Mouse (Mus musculus) stomach, postnatal 0 days (tissue): Measurements from ENCODE around the gene Qsox1. TPM values are rescaled to one million over a fixed set of nuclear protein-coding genes. Genes with fewer than 3 reads are reported as not detected.

ENCODE experiments used
- ATAC-seq: fragments of 200-750 bp; cut with Nextera tagmentation; 2 replicates; pipeline ENCODE4 v1.8.0; 2017; ENCODE audit not compliant: low FRiP score, low TSS enrichment
- DNase-seq: peaks from one replicate; pipeline ENCODE4 v3.0.0-alpha.2; 2016; ENCODE audit warnings: low spot score
- H3K27ac ChIP-seq: fragments of 300-500 bp; sonication (generic); replicated peaks from 2 replicates; pipeline ENCODE4 v1.5.1; 2014; ENCODE audit warnings: mild to moderate bottlenecking, control low read depth
- H3K27me3 ChIP-seq: fragments of 300-500 bp; sonication (generic); 2 replicates; pipeline ENCODE4 v1.6.1; 2014; ENCODE audit warnings: low read length; ENCODE audit not compliant: control insufficient read depth, insufficient read depth
- H3K36me3 ChIP-seq: fragments of 300-500 bp; sonication (generic); 2 replicates; pipeline ENCODE4 v1.6.1; 2014; ENCODE audit warnings: low read length, mixed read lengths; ENCODE audit not compliant: control insufficient read depth, insufficient read depth
- H3K4me1 ChIP-seq: fragments of 300-500 bp; sonication (generic); replicated peaks from 2 replicates; pipeline ENCODE4 v1.6.1; 2014; ENCODE audit warnings: antibody characterized with exemption; ENCODE audit not compliant: control insufficient read depth, insufficient read depth
- H3K4me2 ChIP-seq: fragments of 300-500 bp; sonication (generic); replicated peaks from 2 replicates; pipeline ENCODE4 v1.6.1; 2014; ENCODE audit warnings: low read depth, mild to moderate bottlenecking, control low read depth, moderate library complexity
- H3K4me3 ChIP-seq: fragments of 300-500 bp; sonication (generic); 2 replicates; pipeline ENCODE4 v1.5.1; 2014; ENCODE audit warnings: low read depth, low read length, control low read depth
- H3K9ac ChIP-seq: fragments of 300-500 bp; sonication (generic); 2 replicates; pipeline ENCODE4 v1.6.1; 2014; ENCODE audit warnings: mild to moderate bottlenecking, low read length, control low read depth, mixed read lengths
- H3K9me3 ChIP-seq: fragments of 300-500 bp; sonication (generic); 2 replicates; pipeline ENCODE4 v1.6.1; 2016; ENCODE audit warnings: low read length; ENCODE audit not compliant: control insufficient read depth
- CTCF ChIP-seq: IDR thresholded peaks from 2 replicates; pipeline ENCODE4 v1.5.1; 2016; ENCODE audit warnings: antibody characterized with exemption, low read depth, mild to moderate bottlenecking, moderate library complexity
- EP300 ChIP-seq: optimal IDR thresholded peaks from 2 replicates; pipeline ENCODE3; 2016; ENCODE audit warnings: antibody characterized with exemption
- WGBS: fragments of 180-500 bp; shearing (Covaris S2); extraction: QIAGEN DNeasy Blood & Tissue Kit; methylation state at CpG from one replicate; pipeline ENCODE4 v1.1.7; 2014; 5-methylcytosine and 5-hydroxymethylcytosine counted together
- polyA plus RNA-seq: library from polyadenylated mRNA; unstranded; fragments of >200 nt; fragmentation: Nextera tagmentation; extraction: Ambion mirVana; gene quantifications from 2 replicates; pipeline ENCODE4 v1.2.1, GENCODE M21; 2015

Gene Qsox1
- polyA plus RNA-seq, 1 experiment from 2014 or later: 95.7 TPM

- no peak for DNase-seq
- no peak for TF ChIP-seq EP300
- TF ChIP-seq CTCF: no peak
- no peak overlapping the region for H3K4me2 ChIP-seq
- H3K36me3 ChIP-seq: no peaks in the 10 kb centered on the region
- no peak overlapping the region for H3K4me3 ChIP-seq
- H3K27ac ChIP-seq: no peak overlapping the region
- 81% methylated on average over 4 of the region's 4 CpGs for WGBS
- no peak for ATAC-seq
- no peaks in the 10 kb centered on the region for H3K27me3 ChIP-seq
- H3K4me1 ChIP-seq: no peaks in the 10 kb centered on the region
- no peaks in the 10 kb centered on the region for H3K9me3 ChIP-seq
- no peak overlapping the region for H3K9ac ChIP-seq
These were observed 13.4 kb upstream of the Qsox1 start for GRCm38 (mm10) chr1:155825940-155826716.

GRCm38 (mm10) chr1:155820646-155821045 is 8.0 kb upstream of the Qsox1 start:
- Histone ChIP-seq H3K9ac (no peak overlapping the region), H3K4me2 (no peak overlapping the region), H3K4me1 (no peaks in the 10 kb centered on the region), H3K27ac (no peak overlapping the region), H3K4me3 (no peak overlapping the region), H3K9me3 (no peaks in the 10 kb centered on the region), H3K27me3 (no peaks in the 10 kb centered on the region), H3K36me3 (no peaks in the 10 kb centered on the region)
- ATAC-seq (no peak), DNase-seq (no peak)
- WGBS: 89% methylated on average over 5 of the region's 5 CpGs
- no peak for TF ChIP-seq CTCF
- no peak for TF ChIP-seq EP300

GRCm38 (mm10) chr1:155816167-155816566 is 3.5 kb upstream of the Qsox1 start:
- DNase-seq: peak; percentile 42
- Histone ChIP-seq H3K27ac (no peak overlapping the region), H3K36me3 (no peaks in the 10 kb centered on the region), H3K9me3 (no peaks in the 10 kb centered on the region), H3K4me2 (no peak overlapping the region), H3K4me1 (peaks cover 11% of the 10 kb centered on the region), H3K27me3 (no peaks in the 10 kb centered on the region), H3K4me3 (no peak overlapping the region), H3K9ac (no peak overlapping the region)
- WGBS: 16% methylated on average over 2 of the region's 2 CpGs
- no peak for ATAC-seq
- TF ChIP-seq CTCF: no peak
- TF ChIP-seq EP300: no peak

GRCm38 (mm10) chr1:155811995-155812580 is 601 bp downstream of the Qsox1 start:
- no peaks in the 10 kb centered on the region for H3K9me3 ChIP-seq
- H3K4me2 ChIP-seq: peak overlapping the region; percentile 73
- peak; percentile 5; the same call in 1 of the 2 replicates for ATAC-seq
- peak overlapping the region; percentile 88 for H3K4me3 ChIP-seq
- WGBS: 2% methylated on average over 22 of the region's 22 CpGs
- peak overlapping the region; percentile 85 for H3K9ac ChIP-seq
- no peaks in the 10 kb centered on the region for H3K36me3 ChIP-seq
- TF ChIP-seq CTCF (no peak), EP300 (no peak)
- DNase-seq: no peak
- peaks cover 16% of the 10 kb centered on the region for H3K4me1 ChIP-seq
- H3K27ac ChIP-seq: peak overlapping the region; percentile 87
- no peaks in the 10 kb centered on the region for H3K27me3 ChIP-seq

- peaks cover 16% of the 10 kb centered on the region for H3K4me1 ChIP-seq
- H3K9ac ChIP-seq: peak overlapping the region; percentile 51
- no peaks in the 10 kb centered on the region for H3K27me3 ChIP-seq
- no peak for TF ChIP-seq EP300
- no peak for TF ChIP-seq CTCF
- H3K9me3 ChIP-seq: no peaks in the 10 kb centered on the region
- peak; percentile 50 for DNase-seq
- ATAC-seq: peak; percentile 18; the same call in 1 of the 2 replicates
- WGBS: 24% methylated on average over 7 of the region's 7 CpGs
- no peaks in the 10 kb centered on the region for H3K36me3 ChIP-seq
- peak overlapping the region; percentile 91 for H3K27ac ChIP-seq
- peak overlapping the region; percentile 88 for H3K4me3 ChIP-seq
- H3K4me2 ChIP-seq: peak overlapping the region; percentile 73
These were observed 2.1 kb downstream of the Qsox1 start for GRCm38 (mm10) chr1:155810616-155811015.
